Mouse (Mus musculus): ENCODE measurements at regions not wholly inside any gene's neighbourhood (a gene's known extent, or its start where the extent isn't known, plus 50 kb on each side); places are given as distances from the start of the nearest gene placed in this dataset.
A peak's percentile ranks its signal among the peaks of the same experiment; 100 is the strongest.

GRCm38 (mm10) chr13:28635230-28635950 is 318.1 kb downstream of the Sox4 start:
- DNase-seq = no peak

GRCm38 (mm10) chr13:28633541-28634041 is 319.9 kb downstream of the Sox4 start:
- no peak for DNase-seq

- peak; percentile 11 for DNase-seq
Observed at GRCm38 (mm10) chr13:28629431-28630331, 323.8 kb downstream of the Sox4 start.

DNA sequence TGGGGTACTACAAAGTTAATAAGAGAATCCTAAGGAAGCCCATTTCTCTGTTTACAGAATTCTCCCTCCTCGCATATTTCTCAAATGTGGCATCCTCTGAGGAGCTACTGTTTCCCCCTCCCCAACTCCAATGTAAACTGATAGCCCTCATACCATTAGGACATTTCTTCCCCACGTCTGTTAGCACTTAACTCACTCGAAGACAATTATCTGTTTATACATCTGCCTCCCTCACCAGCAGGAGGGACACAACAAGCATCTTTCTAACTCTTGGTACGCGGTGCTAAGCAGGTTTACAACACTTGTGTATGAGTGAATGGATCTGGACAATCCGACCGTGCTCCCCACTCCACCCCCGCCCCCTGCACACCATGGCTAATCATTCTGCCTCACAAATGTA is 324.8 kb downstream of the Sox4 start:
- DNase-seq = no peak

DNA sequence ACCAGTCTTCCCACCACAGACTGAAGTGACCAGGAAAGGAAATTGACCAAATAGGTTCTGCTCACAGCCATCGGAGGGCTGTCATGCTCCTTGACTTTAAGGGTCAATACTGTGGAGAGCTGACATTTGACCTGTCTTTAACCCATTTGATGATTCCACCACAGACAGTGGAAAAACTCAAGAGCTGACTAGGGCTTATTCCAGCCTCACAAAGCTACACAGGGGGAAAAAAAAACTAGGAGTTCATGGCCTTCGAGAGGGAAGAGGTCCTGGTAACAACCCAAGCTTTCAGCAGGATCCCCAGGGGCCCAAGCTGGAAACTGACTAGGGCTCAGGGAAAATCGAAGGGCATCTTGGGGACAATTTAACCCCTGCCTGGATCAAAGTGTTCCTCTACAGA is 334.6 kb downstream of the Sox4 start:
- no peak for DNase-seq

GRCm38 (mm10) chr13:28617503-28617902 is 336.0 kb downstream of the Sox4 start:
- no peak for DNase-seq

GRCm38 (mm10) chr13:28616645-28617381 is 336.7 kb downstream of the Sox4 start:
- no peak for DNase-seq

- DNase-seq = no peak
Observed at GRCm38 (mm10) chr13:28607551-28608114, 345.9 kb downstream of the Sox4 start.

- DNase-seq = no peak
Observed at GRCm38 (mm10) chr13:28606651-28607050, 346.9 kb downstream of the Sox4 start.

GRCm38 (mm10) chr13:28605833-28606232 is 347.7 kb downstream of the Sox4 start:
- no peak for DNase-seq

- DNase-seq = no peak
Observed at GRCm38 (mm10) chr13:28604016-28604415, 346.7 kb downstream of the Gm11361 start.

- no peak for DNase-seq
Observed at GRCm38 (mm10) chr13:28600792-28601191, 343.5 kb downstream of the Gm11361 start.

DNA sequence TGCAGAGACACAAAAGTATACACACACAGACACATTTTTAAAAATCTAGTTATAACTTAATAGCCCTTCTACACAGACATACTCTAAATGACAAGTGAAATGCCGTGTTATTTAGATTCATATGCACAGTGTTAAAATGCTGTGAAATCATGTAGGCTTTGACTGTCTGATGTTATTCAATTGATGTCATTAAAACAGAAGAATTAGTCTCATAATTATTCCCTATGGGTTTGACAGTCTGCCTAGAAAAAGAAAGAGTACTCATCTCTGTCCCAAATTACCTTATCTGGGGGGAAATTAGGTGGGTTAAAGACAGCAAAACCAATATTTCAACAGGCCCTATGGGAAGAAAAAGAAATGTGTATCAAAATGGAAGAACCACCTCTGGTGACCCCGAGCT is 339.0 kb downstream of the Gm11361 start:
- no peak for DNase-seq

GRCm38 (mm10) chr13:28592176-28592575 is 334.8 kb downstream of the Gm11361 start:
- DNase-seq = no peak

GRCm38 (mm10) chr13:28587977-28588376 is 330.6 kb downstream of the Gm11361 start:
- no peak for DNase-seq

DNA sequence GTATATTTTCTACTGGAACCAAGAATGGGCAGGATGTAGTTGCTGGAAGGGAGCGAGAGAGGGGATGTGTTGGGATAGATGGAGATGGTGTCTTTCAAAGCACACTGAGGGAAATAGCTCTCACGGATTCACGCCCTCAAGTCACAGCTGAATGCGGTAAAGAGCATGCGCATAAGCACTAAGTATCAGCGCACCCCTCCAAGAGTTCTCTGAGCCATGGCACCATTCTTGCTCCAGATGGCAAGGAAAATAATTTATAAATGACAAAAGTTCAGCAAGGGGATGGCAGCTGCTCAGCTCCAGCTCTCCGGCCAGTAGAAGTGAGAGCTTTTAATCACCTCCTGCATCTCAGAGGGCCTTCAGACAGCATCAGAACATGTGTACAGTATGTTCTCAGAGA is 329.4 kb downstream of the Gm11361 start:
- DNase-seq = no peak

DNA sequence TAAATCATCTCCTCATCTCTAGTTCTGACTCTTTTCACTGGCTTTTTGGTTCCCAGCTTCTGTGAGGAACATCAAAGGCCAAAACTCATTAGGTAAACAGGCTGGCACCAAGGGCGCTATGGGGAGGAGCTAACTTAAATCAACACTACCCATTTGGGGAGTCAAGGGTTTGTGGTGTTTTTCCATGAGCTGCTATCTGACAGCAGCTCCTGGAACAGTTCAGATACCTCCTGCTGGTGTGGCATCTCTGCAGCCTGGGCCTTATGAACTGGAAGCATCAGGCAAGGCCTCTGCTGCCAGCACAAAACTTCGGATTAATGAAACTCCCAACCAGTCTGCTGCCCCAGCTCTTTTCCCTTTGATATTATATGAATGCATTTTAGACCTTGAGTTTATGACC is 328.8 kb downstream of the Gm11361 start:
- DNase-seq = no peak

- DNase-seq = no peak
Observed at GRCm38 (mm10) chr13:28583617-28584016, 326.3 kb downstream of the Gm11361 start.

DNA sequence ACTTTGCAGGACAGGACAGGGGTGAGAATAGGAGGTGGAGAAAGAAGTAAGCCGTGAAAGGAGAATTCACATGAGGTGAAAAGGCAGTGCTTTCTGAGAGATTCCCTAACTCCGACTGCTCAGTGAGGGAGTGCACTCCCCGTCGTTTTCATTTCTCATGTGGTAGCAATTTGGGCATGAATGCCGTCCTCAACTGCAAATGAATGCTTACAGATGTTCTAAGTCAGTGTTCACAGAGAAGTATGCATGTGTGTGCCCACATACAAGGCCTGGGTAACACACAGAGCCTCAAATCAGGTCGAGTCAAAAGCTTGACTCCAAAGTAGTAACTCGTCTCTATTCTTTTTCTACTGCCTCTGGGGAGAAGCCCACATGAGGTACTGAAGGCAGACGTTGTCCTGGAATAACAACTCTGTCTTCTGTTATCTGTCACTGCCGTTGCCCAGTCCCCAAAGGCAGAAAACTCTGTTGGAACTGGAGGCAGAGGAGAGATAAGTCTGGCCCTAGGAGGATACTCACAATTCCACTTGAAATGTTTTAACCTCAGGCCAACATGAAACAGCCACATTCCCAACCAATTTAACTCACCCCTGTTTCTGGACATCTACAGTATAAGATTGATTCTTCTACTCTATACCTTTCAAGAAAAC is 318.0 kb downstream of the Gm11361 start:
- DNase-seq = no peak

GRCm38 (mm10) chr13:28573364-28573763 is 316.0 kb downstream of the Gm11361 start:
- DNase-seq = no peak

GRCm38 (mm10) chr13:28572448-28572847 is 315.1 kb downstream of the Gm11361 start:
- no peak for DNase-seq

- DNase-seq = no peak
Observed at GRCm38 (mm10) chr13:28571716-28572115, 314.4 kb downstream of the Gm11361 start.

All from right cerebral cortex, postnatal 4 days (tissue).